Mouse (Mus musculus): ENCODE measurements at regions not wholly inside any gene's neighbourhood (a gene's known extent, or its start where the extent isn't known, plus 50 kb on each side); places are given as distances from the start of the nearest gene placed in this dataset.

DNA sequence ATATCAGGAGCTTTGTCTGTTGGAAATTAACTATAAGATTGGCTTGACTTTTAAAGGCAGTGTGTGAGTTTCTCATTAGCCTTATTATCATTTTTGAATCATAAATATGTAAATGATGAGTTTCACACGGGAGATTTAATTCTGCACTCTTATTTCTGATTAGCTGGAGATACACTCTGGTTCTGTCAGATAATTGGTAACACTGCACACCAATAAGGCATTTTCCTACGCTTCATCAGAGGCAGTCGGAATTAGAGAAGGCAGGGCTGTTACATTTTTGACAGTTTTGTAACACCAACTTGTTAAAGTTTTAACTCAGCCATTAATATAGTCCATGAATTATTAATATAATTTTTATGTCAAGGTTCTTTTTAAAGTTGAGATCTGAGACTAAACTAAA is 347.3 kb downstream of the Zfp352 start:
- no peaks in the 10 kb centered on the region for H3K9me3 ChIP-seq (replicated peaks)
- no peak overlapping the region for H3K27ac ChIP-seq
- no peak overlapping the region for H3K9ac ChIP-seq
- no peak for ATAC-seq
- no peak overlapping the region for H3K4me3 ChIP-seq
- H3K27me3 ChIP-seq: no peaks in the 10 kb centered on the region
- H3K4me1 ChIP-seq: no peaks in the 10 kb centered on the region
- 73% methylated on average over 3 of the region's 3 CpGs for WGBS
- H3K4me2 ChIP-seq: no peak overlapping the region
- no peaks in the 10 kb centered on the region for H3K36me3 ChIP-seq (ENCODE audit: poor library complexity, severe bottlenecking)

DNA sequence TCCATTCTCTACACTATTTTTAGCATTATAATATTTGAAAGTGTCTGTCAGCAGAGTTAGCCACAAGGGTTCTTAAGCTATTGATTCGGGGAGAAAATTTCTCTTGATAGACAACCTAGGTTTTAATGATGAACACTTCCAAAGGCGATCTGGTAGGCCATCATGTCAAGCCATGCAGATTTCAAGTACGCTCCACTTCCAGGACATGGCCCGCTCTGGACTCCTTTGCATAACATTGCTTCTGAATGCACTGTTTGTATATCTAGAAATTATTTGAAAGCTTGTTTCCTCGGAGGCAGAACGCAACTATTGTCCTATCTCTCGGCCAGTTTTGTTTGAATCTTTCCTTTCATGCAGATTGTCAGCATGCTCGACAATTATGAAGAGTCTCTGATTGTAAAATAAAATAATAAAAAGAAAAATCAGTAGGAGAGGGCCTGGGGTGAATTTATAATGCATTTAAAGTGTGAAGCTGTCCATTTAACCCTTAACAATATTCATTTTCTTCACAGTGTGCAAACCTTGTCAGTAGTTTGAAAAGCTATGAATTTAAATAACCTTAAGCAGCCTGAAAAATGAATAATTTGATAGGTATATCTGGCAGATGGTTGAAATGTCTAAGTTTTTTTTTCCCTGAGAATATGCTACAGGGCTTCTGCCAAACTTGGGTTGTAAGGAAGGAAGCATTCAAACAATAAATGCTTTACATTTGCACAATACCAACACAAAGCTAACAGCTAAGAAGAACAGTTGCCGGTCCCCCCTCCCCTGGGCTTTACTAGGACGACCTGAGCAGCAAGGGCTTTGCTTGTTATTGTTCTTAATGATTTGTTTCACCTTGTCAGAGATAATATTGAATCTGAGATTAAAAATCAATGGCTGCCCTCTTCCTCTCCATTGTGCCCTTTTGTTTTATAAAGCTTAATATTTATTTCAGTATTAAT is 357.8 kb downstream of the Zfp352 start:
- Histone ChIP-seq H3K27me3 (no peaks in the 10 kb centered on the region), H3K4me3 (no peak overlapping the region), H3K9ac (no peak overlapping the region), H3K4me1 (no peaks in the 10 kb centered on the region), H3K9me3 (replicated peaks) (no peaks in the 10 kb centered on the region), H3K27ac (no peak overlapping the region), H3K36me3 (ENCODE audit: poor library complexity, severe bottlenecking) (no peaks in the 10 kb centered on the region), H3K4me2 (no peak overlapping the region)
- WGBS: 72% methylated on average over 10 of the region's 10 CpGs
- no peak for ATAC-seq

DNA sequence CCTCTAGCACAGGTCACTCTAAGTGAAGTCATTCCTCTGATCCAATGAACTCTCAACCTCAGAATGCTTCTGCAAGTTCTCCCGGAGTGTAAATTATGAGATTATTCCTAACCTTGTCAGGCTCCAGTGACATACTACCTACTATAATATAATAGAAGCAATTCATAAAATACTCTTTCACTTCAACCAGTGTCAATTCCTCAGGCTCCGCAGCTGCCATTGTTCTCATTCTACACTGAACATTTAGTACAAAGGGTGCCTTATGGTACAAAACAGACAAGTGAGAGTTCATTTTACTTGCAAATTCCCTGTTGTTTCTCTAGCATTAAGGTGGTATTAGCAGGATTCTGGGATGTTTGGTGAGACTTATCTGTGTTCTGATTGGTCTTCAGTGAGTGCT is 379.7 kb downstream of the Zfp352 start:
- WGBS: 38% methylated on average over 2 of the region's 2 CpGs
- 0 out of 2 replicates have a peak, but pooled peaks cover 3% of the 10 kb centered on the region for H3K4me1 ChIP-seq
- ATAC-seq: 0 out of 2 replicates have a peak, but pooled peaks have one; percentile 33
- H3K9me3 ChIP-seq (replicated peaks): no peaks in the 10 kb centered on the region
- no peak overlapping the region for H3K4me2 ChIP-seq
- H3K9ac ChIP-seq: no peak overlapping the region
- no peaks in the 10 kb centered on the region for H3K36me3 ChIP-seq (ENCODE audit: poor library complexity, severe bottlenecking)
- no peak overlapping the region for H3K27ac ChIP-seq
- H3K27me3 ChIP-seq: no peaks in the 10 kb centered on the region
- H3K4me3 ChIP-seq: no peak overlapping the region

DNA sequence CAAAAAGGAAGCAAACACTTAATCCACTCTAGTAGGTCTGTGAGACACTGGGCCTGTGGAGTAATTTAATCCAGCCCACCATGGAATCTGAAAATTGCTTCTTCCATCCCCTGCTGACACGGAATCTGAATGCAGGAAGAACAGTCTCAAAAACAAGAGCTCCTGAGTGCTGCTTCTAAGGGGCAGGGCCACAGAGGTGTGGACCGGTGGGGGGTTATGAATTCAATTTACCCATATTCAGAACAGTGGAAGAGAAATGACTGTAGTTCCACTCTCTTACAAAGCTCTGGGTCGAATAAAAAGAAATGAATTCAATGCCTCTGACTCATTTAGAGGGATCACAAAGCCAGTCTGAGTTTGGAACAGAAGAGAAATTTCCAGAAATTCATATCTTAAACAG is 390.3 kb downstream of the Zfp352 start:
- no peaks in the 10 kb centered on the region for H3K27me3 ChIP-seq
- ATAC-seq: no peak
- no peaks in the 10 kb centered on the region for H3K36me3 ChIP-seq (ENCODE audit: poor library complexity, severe bottlenecking)
- no peak overlapping the region for H3K4me3 ChIP-seq
- H3K4me1 ChIP-seq: no peaks in the 10 kb centered on the region
- no peak overlapping the region for H3K9ac ChIP-seq
- 14% methylated on average over 3 of the region's 3 CpGs for WGBS
- no peak overlapping the region for H3K27ac ChIP-seq
- no peak overlapping the region for H3K4me2 ChIP-seq
- H3K9me3 ChIP-seq (replicated peaks): no peaks in the 10 kb centered on the region

DNA sequence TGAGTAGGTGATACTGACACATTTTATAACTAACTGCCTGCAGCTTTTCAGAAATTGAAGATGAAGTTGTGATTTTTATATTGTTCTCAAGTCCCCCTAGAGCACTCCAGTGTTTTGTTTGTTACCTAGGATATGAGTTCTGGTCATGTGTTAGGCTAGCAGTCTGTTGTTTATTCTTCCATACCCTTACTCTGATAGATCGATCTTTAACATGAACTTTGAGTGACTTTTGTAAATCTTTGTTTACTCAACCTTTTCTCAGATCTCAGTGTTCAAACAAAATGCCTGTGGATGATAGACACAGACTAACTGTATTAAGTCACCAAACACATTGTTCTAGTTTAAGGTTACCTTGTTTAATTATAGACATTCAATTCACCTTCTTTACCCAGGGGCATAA is 409.3 kb downstream of the Zfp352 start:
- no peak for ATAC-seq
- no peak overlapping the region for H3K27ac ChIP-seq
- H3K4me1 ChIP-seq: no peaks in the 10 kb centered on the region
- H3K36me3 ChIP-seq (ENCODE audit: poor library complexity, severe bottlenecking): no peaks in the 10 kb centered on the region
- no peak overlapping the region for H3K4me3 ChIP-seq
- 93% methylated on average over 1 of the region's 1 CpGs for WGBS
- H3K27me3 ChIP-seq: no peaks in the 10 kb centered on the region
- H3K9me3 ChIP-seq (replicated peaks): no peaks in the 10 kb centered on the region
- H3K4me2 ChIP-seq: no peak overlapping the region
- H3K9ac ChIP-seq: no peak overlapping the region

DNA sequence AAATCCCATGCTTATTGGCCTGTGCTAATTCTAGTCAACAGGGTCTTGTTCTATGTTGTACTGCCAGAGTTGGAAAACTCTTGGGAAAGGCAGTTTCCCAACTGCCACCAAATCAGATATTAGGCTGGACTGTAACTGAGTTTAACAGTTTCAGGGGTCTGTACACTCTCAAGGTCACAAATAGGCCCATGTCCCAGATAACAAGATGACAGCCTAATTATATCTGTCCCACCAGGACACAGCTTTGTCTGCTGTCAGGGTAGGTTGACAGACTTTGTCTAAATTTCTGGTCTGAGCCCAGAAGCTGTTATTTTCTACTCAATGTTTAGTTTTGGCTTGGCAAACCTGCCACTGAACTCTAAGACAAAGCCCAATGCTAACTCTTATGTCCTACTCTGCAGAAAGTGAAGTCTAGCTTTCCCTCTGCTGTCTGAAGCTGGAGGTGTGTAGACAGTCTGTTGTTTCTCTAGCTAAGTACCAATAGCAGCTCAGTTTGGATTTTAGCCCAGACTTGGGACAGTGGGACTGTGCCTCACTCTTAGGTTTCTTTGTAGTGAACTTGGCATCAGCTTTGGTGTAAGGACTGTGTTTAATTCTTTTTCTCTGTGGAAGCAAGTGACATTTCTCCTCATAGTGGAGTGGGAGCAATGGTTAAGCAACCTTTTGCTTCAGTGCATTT is 453.8 kb downstream of the Zfp352 start:
- H3K27me3 ChIP-seq: no peaks in the 10 kb centered on the region
- H3K9ac ChIP-seq: no peak overlapping the region
- H3K4me1 ChIP-seq: no peaks in the 10 kb centered on the region
- ATAC-seq: peak; percentile 85
- H3K36me3 ChIP-seq (ENCODE audit: poor library complexity, severe bottlenecking): no peaks in the 10 kb centered on the region
- no peak overlapping the region for H3K27ac ChIP-seq
- H3K9me3 ChIP-seq (replicated peaks): no peaks in the 10 kb centered on the region
- no peak overlapping the region for H3K4me2 ChIP-seq
- H3K4me3 ChIP-seq: no peak overlapping the region

DNA sequence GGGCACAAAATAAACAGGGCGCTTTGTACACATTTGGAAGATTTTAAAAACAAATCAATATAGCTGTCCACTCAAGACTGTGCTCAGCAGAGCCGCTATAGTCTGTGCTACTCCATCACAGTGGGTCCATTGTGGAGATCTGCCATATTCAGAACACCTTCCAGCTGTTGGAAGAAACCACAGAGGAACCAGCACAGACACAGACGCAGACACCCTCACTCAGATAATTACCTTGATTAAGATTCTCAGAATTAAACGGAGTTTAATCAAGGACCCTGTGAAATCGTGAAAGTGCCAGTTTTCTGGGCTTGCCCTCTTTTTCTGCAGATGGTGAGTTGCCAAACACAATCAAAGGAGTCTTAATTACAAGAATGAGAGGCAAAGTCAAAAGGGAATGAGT is 478.3 kb downstream of the Zfp352 start:
- H3K27me3 ChIP-seq: no peaks in the 10 kb centered on the region
- H3K9me3 ChIP-seq (replicated peaks): no peaks in the 10 kb centered on the region
- ATAC-seq: 0 out of 2 replicates have a peak, but pooled peaks have one; percentile 48
- H3K4me3 ChIP-seq: no peak overlapping the region
- H3K4me2 ChIP-seq: no peak overlapping the region
- no peaks in the 10 kb centered on the region for H3K36me3 ChIP-seq (ENCODE audit: poor library complexity, severe bottlenecking)
- 64% methylated on average over 5 of the region's 5 CpGs for whole genome bisulfite sequencing
- H3K4me1 ChIP-seq: no peaks in the 10 kb centered on the region
- no peak overlapping the region for H3K27ac ChIP-seq
- H3K9ac ChIP-seq: no peak overlapping the region

DNA sequence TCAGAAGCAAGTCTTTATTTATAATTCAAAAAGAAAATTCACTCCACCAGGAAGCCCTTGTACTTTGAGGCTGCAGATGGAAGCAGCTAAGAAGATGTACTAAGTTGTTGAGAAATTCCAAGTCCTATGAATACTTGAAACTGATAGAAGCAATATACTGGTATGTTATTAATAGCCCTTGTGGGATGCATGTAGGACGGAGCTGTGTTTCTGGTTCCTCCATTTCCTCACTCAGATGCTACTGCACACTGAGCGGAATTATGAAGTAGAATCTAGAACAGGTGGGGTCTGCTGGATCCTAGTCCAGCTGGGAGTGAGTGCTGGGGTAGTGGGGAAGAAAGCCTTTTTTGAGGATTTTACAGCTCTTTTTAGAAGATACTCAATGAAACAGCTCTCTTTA is 510.5 kb downstream of the Zfp352 start:
- Histone ChIP-seq H3K4me1 (no peaks in the 10 kb centered on the region), H3K27me3 (no peaks in the 10 kb centered on the region), H3K9me3 (replicated peaks) (no peaks in the 10 kb centered on the region), H3K36me3 (ENCODE audit: poor library complexity, severe bottlenecking) (no peaks in the 10 kb centered on the region), H3K4me2 (no peak overlapping the region), H3K4me3 (no peak overlapping the region), H3K27ac (no peak overlapping the region), H3K9ac (no peak overlapping the region)
- WGBS: 96% methylated on average over 2 of the region's 2 CpGs
- no peak for ATAC-seq

DNA sequence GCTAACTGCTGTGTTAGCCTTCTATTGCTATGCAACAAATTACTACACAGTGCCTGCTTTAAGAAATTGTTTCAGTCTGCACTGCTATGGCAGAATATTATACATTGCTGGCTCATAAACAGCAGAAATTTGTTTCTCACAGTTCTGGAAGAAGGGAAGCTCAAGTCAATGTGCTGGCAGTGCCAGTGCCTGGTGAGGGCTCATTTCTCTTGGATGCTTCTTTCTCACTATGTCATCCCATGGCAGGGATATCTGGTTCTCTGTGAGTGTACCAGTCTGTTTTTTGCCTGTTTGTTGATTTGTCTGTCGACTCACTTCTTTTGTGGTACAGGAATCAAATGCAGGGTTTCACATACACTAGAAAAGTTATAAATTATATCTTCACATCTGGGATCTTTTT is 516.2 kb downstream of the Zfp352 start:
- H3K4me1 ChIP-seq: no peaks in the 10 kb centered on the region
- H3K4me3 ChIP-seq: no peak overlapping the region
- no peaks in the 10 kb centered on the region for H3K27me3 ChIP-seq
- no peak overlapping the region for H3K27ac ChIP-seq
- no peak overlapping the region for H3K9ac ChIP-seq
- no peak for ATAC-seq
- no peaks in the 10 kb centered on the region for H3K36me3 ChIP-seq (ENCODE audit: poor library complexity, severe bottlenecking)
- 81% methylated on average over 1 of the region's 1 CpGs for WGBS
- no peak overlapping the region for H3K4me2 ChIP-seq
- H3K9me3 ChIP-seq (replicated peaks): no peaks in the 10 kb centered on the region

DNA sequence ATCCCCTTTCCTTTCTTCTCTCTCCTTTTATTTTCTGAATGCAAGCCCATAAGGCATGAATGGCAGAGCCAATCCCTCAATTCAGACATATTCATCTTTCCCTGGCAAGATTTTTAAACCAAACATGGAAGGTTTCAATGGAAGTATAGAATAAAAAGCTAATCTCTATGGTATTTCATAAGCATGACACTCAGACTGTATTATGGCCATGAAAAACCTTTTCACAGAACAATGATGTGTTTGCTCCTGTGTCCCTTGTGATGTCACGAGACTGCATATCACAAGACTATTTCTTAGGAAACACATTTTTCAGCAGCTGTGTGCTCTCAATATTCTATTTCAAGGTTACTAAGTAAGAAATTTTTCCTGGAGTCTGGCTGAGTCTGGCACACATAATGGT is 525.5 kb downstream of the Zfp352 start:
- no peak for ATAC-seq
- no peaks in the 10 kb centered on the region for H3K4me1 ChIP-seq
- H3K4me2 ChIP-seq: no peak overlapping the region
- no peaks in the 10 kb centered on the region for H3K36me3 ChIP-seq (ENCODE audit: poor library complexity, severe bottlenecking)
- no peak overlapping the region for H3K9ac ChIP-seq
- no peaks in the 10 kb centered on the region for H3K27me3 ChIP-seq
- no peak overlapping the region for H3K4me3 ChIP-seq
- no peak overlapping the region for H3K27ac ChIP-seq
- H3K9me3 ChIP-seq (replicated peaks): no peaks in the 10 kb centered on the region
- WGBS: 33% methylated on average over 1 of the region's 1 CpGs
